Mouse (Mus musculus) embryo, embryonic 11.5 days (tissue): Measurements from ENCODE around the gene 2410137M14Rik.
"Not testable (repeated sequence)": the region's sequence is repeated elsewhere in the genome, so short reads cannot be mapped to it uniquely, and the experiment has no call there.

Source experiments
- DNase-seq: peaks from one replicate; pipeline ENCODE4 v3.0.0-alpha.2; 2012; ENCODE audit warnings: low read depth, low spot score

2410137M14Rik gene

DNA sequence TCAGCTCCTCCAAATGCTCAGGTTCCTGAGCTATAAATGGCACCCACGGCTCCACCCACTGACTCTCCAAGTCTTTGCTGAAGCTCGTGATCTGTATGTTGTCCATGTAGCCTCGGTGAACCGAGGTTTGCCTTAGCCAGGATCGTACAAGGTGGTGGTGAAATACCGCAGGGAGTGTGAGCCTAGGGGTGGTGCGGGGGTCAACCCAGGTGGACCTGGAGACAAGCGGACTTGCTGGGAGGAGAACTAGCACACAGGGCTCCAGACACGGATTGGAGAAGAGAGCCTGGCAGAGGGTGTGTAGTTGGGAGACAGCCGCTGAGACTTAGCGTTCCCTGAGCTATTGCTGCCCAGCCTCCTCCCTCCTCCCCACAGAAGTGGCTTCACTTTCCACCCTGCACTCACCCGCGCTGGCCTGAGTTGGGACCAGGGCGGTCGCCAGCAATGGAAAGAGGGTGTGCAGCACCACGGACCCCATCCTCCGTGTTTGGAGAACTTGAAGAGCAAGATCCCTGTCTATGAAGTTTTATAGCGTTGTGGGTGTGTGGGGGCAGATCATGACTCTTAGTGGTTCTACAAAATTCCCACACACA, at the start of gene 2410137M14Rik:
Gene 2410137M14Rik (minus strand): TSS at position 17 of the 593 bp plus-strand sequence.
- no peak for DNase-seq

DNA sequence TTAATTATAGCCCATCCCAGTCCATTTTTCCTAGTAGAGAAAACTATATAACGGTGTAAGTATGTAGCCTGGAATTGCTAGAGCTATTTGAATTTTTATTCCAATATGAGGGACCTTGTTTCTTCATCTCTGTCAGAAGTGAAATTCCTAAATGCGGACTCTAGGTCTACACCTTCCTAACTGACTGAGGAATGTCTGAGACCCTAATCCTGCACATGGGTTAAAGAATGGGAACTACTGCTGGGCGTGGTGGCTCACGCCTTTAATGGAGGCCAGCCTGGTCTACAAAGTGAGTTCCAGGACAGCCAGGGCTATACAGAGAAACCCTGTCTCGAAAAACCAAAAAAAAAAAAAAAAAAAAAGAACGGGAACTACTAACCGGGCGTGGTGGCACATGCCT, 48.1 kb upstream of the 2410137M14Rik start:
- no peak for DNase-seq

DNA sequence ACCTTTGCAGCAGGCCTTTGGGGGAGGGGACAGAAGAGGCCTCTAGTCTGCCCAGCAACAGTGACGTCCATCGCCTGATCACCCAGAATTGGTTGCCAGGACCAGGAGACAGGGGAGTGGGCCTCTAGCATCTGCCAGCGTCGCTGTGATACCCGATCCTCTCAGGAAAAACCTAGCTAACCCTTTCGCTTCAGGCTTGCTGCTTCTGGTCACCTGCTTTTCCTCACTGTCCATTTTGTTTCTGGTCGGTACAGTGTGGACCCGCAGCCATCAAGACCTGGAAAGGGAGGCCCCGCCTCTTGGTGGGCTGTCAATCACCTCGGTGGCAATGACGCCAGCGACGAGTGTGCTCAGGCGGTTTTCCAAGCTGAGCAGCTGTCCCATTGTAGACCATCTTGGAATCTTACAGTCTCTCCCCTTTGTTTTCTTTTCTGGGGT, 47.7 kb upstream of the 2410137M14Rik start:
- peak; percentile 93 for DNase-seq

DNA sequence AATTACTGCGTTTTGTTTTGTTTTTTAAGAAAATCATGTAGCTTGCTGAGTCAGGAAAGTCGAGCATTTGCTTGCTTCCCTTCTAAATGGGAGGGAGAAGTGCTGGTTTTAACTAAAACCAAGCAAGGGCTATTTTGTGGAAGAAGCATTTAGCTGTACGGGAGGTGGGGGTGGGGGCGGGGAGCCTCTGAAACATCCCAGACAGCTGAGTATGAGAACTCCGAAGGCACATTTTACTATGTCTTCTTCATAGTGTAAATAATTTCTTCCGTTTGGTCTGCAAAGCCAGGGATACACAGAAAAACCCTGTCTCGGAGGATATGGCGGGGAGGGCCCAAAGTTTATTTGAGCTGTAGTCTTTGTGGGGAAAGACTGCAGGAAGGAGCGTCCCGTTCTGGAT, 47.2 kb upstream of the 2410137M14Rik start:
- no peak for DNase-seq

DNA sequence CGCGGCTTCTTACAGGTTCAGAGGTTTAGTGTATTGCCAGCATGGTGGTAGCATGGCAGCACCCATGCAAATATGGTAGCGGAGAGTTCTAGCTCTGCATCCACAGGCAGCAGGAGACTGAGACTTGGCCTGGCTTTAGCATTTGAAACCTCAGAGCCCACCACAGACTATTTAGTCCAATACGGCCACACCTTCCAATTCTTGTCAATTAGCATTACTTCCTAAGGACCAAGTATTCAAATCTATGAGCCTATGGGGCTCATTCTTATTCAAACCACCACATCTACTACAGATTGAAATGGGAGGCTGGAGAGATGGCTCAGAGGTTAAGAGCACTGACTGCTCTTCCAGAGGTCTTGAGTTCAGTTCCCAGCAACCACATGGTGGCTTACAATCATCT, 46.4 kb upstream of the 2410137M14Rik start:
- DNase-seq = no peak

DNA sequence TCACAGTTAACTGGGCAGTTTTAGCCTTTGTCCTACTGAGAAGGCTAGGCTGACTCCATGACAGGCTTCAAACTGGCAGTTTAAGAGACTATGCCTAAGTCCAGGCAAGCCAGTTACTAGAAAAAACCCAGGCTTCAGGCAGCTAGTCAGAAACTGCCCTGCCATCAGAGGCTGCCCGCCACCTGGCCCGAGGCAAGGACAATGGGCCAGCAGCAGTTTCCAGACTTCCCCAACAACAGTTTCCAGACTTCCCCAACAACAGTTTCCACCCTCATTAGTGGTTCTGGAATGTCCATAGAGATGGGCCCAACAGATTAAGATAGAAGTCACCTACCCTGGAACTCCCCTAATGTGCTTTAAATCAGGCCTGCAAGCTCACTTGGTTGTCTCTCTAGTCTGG, 45.4 kb upstream of the 2410137M14Rik start:
- DNase-seq = no peak

DNA sequence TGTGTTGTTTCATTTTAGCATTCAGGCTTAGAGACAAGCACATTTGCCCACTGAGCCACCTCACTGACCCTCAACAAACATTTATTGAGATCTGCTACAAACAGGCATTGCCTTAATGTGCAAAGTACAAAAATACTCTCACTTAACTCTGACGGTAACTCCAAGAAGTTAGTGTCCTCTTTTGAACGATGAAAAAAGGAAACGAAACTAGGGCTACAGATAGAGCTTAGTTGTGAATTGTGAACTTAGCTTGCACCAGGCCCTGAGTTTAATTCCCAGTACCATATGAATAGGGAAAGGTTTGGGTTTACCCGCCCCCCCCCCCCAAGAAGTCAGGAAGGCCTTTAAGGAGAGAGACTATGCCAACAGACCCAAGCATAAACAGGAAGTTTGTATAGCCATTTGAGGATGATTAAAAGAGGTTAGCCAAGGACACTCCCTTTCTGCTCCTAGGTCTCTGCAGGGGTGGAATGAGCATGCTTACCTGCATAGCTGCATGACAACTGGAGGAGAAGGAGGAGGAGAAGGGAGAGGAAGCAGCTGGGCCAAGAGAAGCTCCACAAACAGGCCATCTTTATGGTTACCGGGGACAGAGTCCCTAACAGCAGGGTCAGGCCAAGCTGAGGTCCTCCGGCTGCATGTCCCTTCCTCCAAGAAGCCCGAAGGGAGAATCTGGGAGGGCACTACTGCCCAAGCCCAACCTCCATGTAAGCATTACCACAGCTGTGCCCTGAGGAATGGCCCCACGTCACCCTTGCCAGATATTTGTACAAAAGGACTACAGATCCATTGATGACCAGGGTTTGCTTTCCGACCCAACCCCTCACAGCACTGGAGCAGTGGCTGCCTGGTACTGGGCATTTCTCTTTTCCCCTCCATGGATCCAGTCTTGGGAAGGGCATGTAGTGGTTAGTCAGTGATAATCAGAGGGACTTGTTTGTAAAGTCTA, 41.9 kb upstream of the 2410137M14Rik start, which contains the start of gene Mog:
Gene Mog (minus strand): TSS at position 771 of the 949 bp plus-strand sequence.
- no peak for DNase-seq

DNA sequence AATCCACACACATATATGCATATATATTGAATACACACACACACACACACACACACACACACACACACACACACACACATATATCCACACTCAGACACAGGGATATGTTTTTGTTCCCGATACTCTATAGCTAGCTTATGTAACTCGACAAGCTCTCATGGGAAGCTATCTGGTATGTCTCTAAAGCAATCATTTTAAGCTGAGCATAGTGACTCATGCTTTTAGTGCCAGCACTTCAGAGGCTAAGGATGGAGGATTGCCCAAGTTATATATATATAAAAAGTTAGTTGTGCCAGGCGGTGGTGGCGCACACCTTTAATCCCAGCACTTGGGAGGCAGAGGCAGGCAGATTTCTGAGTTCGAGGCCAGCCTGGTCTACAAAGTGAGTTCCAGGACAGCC, 38.2 kb upstream of the 2410137M14Rik start:
- not testable (repeated sequence) for DNase-seq

DNA sequence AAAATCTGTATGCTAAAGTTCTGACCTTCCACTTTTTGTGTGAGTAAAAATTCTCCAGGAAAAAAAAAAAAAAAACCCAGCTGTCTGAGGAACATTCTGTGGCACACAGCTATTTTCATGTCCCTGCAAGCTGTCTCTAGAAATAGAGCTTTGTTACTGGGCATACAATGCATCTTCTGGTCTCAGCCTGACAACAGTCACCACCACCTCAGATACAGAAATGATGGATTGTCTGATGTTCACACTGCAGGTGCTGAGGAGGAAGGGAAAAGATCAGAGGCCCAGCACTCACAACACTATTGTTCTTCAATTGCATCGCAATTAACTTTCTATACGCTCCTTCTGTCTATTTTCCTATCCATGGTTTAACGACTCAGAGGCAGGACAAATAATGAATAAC, 37.3 kb upstream of the 2410137M14Rik start:
- DNase-seq = no peak

DNA sequence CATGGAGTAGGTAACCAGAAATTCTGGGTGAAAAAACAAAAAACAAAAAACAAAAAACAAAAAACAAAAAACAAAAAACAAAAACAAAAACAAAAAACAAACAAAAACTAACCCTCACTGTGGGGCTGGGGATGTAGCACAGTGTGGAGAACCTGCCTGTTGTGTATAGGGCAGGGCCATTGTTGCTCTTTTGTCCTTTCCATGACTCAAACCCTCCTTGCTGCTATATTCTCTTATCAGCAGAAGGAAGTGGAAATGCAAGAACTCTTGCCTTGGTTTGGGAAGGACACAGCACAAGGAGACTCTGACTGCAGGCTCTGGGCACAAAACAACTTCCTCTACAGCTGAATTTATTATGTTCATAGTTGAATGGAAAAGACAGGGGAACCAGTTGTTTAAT, 35.3 kb upstream of the 2410137M14Rik start:
- DNase-seq = no peak

DNA sequence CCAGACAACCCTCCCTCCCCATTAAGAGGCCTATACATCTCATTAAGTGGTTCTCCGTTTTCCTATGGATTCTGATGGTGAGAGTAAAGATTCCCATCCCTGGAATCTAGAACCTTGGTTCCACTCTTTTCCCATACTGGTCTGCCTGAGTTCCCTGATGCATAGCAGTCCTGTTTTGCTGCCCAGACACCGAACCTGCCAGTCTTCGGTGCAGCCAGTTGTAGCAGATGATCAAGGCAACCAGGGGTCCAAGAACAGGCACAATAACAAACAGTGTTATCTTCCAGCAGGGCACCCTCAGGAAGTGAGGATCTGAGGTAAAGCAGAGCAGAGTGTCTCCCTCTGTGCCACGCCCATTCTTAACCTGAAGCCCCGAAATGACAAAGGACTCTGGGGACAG, 31.1 kb upstream of the 2410137M14Rik start:
- DNase-seq = no peak

DNA sequence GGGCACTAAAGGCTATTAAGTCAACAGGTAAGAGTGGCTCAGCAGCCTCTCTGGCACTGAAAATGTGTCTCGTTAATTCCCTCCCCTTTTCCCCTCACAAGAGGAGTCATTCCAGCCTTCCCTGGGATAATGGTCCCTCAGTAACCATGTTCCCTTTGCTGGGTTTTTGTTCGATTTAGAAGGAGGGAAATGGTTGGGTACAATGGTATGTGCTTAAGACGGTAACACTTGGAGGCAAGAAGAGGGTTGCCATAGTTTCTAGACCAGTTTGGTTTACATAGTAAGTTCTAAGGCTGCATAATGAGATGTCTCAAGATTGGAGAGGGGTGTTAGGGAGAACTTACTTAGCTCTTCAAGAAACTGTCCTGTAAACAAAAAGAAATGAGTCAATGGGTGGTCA, 30.7 kb upstream of the 2410137M14Rik start:
- no peak for DNase-seq

DNA sequence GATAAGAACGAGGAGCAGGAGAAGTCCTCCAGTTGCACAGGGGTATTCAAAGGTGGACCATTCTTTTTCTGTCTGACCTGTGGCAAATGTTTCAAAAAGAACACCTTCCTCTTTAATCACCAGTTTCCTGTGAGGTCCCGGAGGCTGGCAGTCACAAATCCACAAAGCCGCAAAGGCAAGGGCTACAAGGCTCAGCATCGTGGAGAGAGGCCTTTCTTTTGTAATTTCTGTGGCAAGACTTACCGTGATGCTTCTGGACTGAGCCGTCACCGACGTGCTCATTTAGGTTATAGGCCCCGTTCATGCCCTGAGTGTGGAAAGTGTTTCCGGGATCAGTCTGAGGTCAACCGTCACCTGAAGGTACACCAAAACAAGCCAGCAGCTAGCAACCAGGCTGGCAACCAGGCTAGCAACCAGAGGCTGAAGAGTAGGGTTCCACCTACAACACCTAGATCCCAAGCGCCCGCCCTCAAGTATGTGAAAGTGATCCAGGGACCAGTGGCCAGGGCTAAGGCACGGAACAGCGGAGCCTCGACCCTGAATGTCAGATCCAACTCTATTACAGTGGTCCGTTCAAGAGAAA, 28.5 kb upstream of the 2410137M14Rik start:
- no peak for DNase-seq

DNA sequence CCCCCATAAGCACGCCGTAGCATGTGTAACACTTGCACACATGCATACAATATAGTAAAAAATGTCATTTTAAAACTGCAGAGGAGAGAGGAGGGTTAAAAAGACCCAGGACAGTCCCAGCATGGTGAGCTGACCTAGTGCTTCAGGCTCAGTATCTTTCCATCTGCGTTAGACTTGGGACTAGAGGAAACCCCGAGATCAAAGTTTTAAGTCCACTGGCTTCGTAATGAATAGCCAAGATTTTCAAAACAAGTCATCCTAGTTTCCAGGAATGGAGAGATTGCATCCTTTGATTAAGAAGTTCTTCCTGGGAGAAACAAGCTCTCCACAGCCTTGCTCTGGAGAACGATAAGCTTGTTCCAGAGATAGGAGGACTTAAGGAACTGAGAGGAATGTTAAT, 27.1 kb upstream of the 2410137M14Rik start:
- no peak for DNase-seq

DNA sequence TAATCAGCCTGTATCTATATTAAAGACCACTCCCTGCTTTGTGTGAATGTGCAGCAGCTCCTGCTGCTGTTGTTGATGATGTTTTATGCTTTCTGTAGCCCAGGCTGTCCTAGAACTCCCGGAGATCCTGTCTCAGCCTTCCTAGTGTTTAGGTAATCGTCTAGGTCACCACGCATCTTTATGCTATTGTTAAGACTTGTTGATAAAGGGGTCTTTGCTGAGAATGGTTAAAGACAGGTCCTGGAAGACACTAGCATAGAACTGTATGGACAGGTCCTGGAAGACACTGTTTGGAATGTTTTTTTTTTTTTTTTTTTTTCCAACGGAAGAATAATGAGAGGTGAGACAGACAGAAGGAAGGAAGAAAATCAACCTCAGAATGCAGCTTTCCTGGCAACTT, 22.3 kb upstream of the 2410137M14Rik start:
- DNase-seq = no peak

DNA sequence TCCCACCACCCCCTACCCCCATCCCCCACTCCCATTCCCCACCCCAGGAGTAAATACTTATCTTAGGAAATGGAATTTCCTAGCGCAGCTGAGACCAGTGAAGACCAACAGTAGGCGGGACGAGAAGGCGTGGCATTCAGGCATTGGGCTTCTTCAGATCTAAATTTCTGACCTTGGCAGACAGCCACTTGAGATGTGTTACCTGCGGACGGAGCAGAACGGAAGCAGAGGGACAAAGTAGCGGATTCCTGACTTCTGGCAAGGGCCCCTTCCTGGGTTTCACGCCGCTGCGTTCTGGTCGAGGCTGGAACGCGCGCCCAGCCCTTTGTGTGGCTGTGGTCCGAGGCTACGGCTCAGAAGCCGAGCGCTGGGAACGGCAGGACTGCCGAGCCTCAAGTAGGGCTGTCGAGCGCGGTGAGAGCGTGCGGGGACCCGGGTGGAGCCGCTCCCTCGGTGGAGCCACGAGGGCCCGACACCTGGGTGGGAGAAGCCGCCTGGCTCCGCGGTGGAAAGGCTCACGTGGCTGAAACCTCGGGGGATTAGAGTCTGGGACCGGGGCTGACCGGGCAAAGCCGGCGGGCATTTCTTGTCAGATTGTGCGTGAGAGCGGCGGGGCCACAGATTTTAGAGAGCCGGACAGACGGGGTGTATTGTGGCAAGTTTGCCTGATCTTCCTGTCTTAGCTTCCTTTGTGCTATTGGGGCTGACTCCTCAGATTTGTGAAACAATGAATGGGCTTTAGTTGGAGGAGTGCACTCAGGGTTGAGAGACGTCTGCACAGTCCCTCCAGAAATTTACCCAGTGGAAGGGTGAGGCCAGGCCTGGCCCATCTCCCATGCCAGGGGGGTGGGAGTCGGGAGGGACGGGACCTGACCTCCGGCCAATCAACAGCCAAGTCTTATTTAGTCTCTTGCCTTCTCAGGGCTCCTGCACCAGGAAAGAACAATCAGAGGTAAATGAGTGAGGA, 21.6 kb upstream of the 2410137M14Rik start:
- DNase-seq = peak; percentile 62

DNA sequence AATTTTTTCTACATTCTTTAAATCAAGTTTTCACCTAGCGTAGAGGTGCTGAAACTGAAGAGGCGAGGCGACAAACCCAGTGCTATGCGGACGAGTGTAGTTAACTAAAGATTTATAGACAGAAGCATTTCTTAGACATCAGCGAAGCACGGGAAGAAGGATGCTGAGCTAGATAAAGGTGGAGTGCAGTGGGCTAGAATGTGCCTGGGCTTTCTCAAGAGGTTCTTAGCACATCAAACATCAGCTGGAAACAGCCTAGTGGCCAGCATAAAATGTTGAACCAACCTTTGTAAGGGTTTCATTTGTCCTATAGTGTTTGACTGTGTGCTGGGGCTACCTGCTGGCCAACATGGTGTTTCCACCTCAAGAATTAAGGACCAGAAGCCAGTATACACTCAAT, 19.8 kb upstream of the 2410137M14Rik start, which contains the start of gene Zfp57:
Gene Zfp57 (plus strand): TSS at position 301 of the 400 bp plus-strand sequence.
- no peak for DNase-seq

DNA sequence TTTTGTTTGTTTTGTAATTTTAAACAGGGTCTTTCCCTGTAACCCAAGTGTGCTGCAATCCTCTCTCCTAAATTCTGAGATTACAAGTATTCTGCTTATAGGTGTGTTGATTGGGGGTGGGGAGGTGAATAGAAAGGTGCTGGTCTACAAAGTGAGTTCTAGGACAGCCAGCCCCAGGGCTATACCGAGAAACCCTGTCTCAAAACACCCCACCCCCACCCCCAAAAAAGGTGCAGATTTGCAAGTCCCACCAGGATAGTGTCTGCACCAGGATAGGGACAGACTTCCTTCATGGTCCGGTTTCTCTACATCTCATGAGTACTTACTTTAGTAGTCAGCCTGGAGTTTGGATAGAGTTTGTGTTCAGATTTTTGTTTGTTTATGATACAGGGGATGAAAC, 17.4 kb upstream of the 2410137M14Rik start:
- no peak for DNase-seq

DNA sequence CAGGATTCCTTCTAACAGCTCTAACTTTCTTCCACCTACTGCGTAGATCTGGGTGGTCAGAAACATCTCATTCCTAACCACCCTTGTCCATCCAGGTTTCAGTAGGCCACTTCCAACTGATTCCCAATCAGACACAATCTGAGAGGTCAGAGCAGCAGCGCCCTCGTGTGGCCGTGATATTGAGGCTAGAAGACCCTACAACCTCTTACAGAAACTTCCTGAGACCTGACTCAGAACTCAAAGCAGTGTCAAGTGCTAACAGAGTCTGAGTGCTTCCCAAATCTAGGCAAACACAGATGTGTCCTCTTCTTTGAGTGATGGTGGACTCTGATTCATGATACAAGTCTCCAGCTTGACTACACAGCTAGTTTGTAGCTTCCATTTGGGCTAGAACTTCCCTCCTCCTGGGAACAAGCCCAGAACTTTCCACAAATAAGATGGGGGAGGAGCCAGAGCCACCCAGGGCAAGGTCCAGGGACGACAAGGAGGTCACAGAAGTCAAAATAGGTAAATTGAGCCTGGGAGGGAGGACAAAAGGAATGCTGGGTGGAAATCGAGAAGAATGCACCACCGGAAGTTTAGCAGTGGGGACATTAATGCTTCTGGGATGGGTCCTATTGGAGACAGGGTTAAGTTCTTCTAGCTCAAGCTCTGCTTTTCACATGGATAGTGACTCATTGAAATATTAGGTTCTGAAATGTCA, 16.1 kb upstream of the 2410137M14Rik start:
- DNase-seq = peak; percentile 69

DNA sequence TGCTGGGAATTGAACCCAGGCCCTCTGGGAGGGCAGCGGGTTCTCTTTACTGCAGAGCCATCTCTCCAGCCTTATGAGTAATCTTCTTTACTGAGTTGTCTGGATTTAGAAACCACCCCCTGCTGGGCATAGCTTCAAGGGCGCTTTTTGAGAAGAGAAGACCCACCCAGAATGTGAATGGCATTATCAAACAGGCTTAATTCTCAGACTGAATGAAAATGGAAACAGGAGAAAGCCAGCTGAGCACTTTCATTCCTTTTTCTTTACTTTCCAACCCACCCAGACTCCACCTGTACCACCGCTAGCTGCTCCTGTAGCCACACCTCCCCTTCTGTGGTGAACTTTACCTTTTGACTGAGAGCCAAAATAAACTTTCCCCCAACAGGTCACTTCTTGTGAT, 14.4 kb upstream of the 2410137M14Rik start:
- no peak for DNase-seq

DNA sequence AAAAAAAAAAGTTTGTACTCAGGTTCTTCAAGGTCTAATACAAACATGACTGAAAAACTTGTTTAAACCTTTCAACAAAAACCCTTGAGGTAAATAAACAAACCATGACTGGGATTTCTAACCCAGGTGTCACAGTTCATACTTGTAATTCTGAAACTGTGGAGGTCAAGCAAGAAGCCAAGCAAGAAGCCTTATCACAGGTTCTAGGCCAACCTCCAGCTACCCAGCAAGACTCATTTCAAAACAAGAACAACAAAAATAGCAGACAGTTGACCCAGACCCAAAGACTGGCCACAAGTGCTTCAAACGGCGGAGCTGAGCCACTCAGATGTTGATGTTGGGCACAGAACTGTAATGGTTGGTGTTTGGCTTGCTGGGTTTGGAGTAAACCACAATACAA, 13.5 kb upstream of the 2410137M14Rik start:
- DNase-seq = no peak
